Mouse (Mus musculus): ENCODE data around the gene Frs2.

- TF ChIP-seq CTCF (IDR thresholded peaks at IDR 0.05; ENCODE audit: borderline replicate concordance, control insufficient read depth, extremely low read depth, insufficient read depth, low read length, poor library complexity) (peak; percentile 52; the same call in 1 of the 2 replicates), POLR2A (IDR thresholded peaks at IDR 0.05; ENCODE audit: control insufficient read depth, extremely low read depth, insufficient read depth, low read length, poor library complexity) (peak; percentile 87)
These were observed at the start of gene Frs2 for GRCm38 (mm10) chr10:117148361-117149003.
